ENCODE assay signal across 15 mouse cellular contexts in genomic region chr3:140872511-140872910, GRCm38 (mm10).
"Had no signal": no experiment of that assay in that cellular context is flagged by ENCODE, and none has a peak within 500 bp of the region (broad histone marks: within the 10 kb centered on the region; RNA-seq: fewer than 3 reads in every experiment).

No protein-coding gene starts in this region.

- H3K4me1 ChIP-seq: liver, embryonic 15.5 days; midbrain, embryonic 12.5 days; midbrain, embryonic 15.5 days; neural tube, embryonic 12.5 days; stomach, embryonic 15.5 days had no signal

- H3K27ac ChIP-seq: liver, embryonic 15.5 days; macrophage; midbrain, embryonic 12.5 days; midbrain, embryonic 15.5 days; neural tube, embryonic 12.5 days; stomach, embryonic 15.5 days; stomach, postnatal 0 days had no signal

- H3K36me3 ChIP-seq: liver, embryonic 15.5 days; midbrain, embryonic 12.5 days; midbrain, embryonic 15.5 days; neural tube, embryonic 12.5 days; stomach, embryonic 15.5 days had no signal

- H3K9ac ChIP-seq: liver, embryonic 15.5 days; liver, postnatal 0 days; midbrain, embryonic 12.5 days; midbrain, embryonic 15.5 days; neural tube, embryonic 12.5 days; stomach, embryonic 15.5 days had no signal

- H3K27me3 ChIP-seq: liver, embryonic 15.5 days; megakaryocyte, embryonic 14.5 days; midbrain, embryonic 12.5 days; midbrain, embryonic 15.5 days; neural tube, embryonic 12.5 days; stomach, embryonic 15.5 days had no signal

- DNase-seq: liver, postnatal 0 days; lung, adult 2 months; lung, postnatal 10 days; right cerebral cortex, postnatal 14 days; thymus, adult 2 months; thymus, postnatal 25 days; thymus, postnatal 4 days had no signal

- ATAC-seq: liver, postnatal 0 days; midbrain, embryonic 15.5 days had no signal

- H3K9me3 ChIP-seq: liver, embryonic 15.5 days; megakaryocyte, embryonic 14.5 days; midbrain, embryonic 12.5 days; midbrain, embryonic 15.5 days; neural tube, embryonic 12.5 days; stomach, embryonic 15.5 days had no signal

- H3K4me3 ChIP-seq: liver, embryonic 15.5 days; megakaryocyte, embryonic 14.5 days; midbrain, embryonic 12.5 days; midbrain, embryonic 15.5 days; neural tube, embryonic 12.5 days; stomach, embryonic 15.5 days had no signal

- H3K4me2 ChIP-seq: liver, embryonic 15.5 days; midbrain, embryonic 12.5 days; midbrain, embryonic 15.5 days; neural tube, embryonic 12.5 days; stomach, embryonic 15.5 days had no signal
